Mouse (Mus musculus) lung, postnatal 0 days (tissue): Measurements from ENCODE around the gene Gfod2. TPM values are rescaled to one million over a fixed set of nuclear protein-coding genes. Genes with fewer than 3 reads are reported as not detected.

ENCODE experiments used
- ATAC-seq: fragments of 200-750 bp; cut with Nextera tagmentation; 2 replicates; pipeline ENCODE4 v1.8.0; 2017; ENCODE audit warnings: moderate library complexity
- DNase-seq: peaks from one replicate; pipeline ENCODE4 v3.0.0-alpha.2; 2016; ENCODE audit warnings: low spot score
- H3K27ac ChIP-seq: fragments of 300-500 bp; sonication (generic); 2 replicates; pipeline ENCODE4 v1.5.1; 2014; ENCODE audit warnings: antibody characterized with exemption, mild to moderate bottlenecking, low read length, mixed read lengths
- H3K27me3 ChIP-seq: fragments of 300-500 bp; sonication (generic); replicated peaks from 2 replicates; pipeline ENCODE4 v1.6.1; 2014; ENCODE audit warnings: low read length, mixed read lengths; ENCODE audit not compliant: insufficient read depth
- H3K36me3 ChIP-seq: fragments of 300-500 bp; sonication (generic); 2 replicates; pipeline ENCODE4 v1.6.1; 2014; ENCODE audit warnings: low read length, mixed read lengths; ENCODE audit not compliant: insufficient read depth
- H3K4me1 ChIP-seq: fragments of 300-500 bp; sonication (generic); 2 replicates; pipeline ENCODE4 v1.6.1; 2014; ENCODE audit warnings: antibody characterized with exemption, low read depth, low read length, mixed read lengths; ENCODE audit not compliant: insufficient read depth
- H3K4me2 ChIP-seq: fragments of 300-500 bp; sonication (generic); replicated peaks from 2 replicates; pipeline ENCODE4 v1.6.1; 2014; ENCODE audit warnings: low read depth, mild to moderate bottlenecking, low read length, moderate library complexity, mixed read lengths
- H3K4me3 ChIP-seq: fragments of 300-500 bp; sonication (generic); 2 replicates; pipeline ENCODE4 v1.5.1; 2014; ENCODE audit warnings: low read depth, low read length
- H3K9ac ChIP-seq: fragments of 300-500 bp; sonication (generic); replicated peaks from 2 replicates; pipeline ENCODE4 v1.6.1; 2014; ENCODE audit warnings: low read depth, mild to moderate bottlenecking
- H3K9me3 ChIP-seq: fragments of 300-500 bp; sonication (generic); 2 replicates; pipeline ENCODE4 v1.6.1; 2016; ENCODE audit warnings: low read length, mixed read lengths
- CTCF ChIP-seq: IDR thresholded peaks from 2 replicates; pipeline ENCODE4 v1.5.1; 2016; ENCODE audit warnings: antibody characterized with exemption, mild to moderate bottlenecking
- EP300 ChIP-seq: IDR thresholded peaks from 2 replicates; pipeline ENCODE4 v1.6.1; 2016; ENCODE audit warnings: antibody characterized with exemption, mild to moderate bottlenecking, control low read depth
- WGBS: fragments of 180-500 bp; shearing (Covaris S2); extraction: QIAGEN DNeasy Blood & Tissue Kit; methylation state at CpG from one replicate; pipeline ENCODE4 v1.1.7; 2014; 5-methylcytosine and 5-hydroxymethylcytosine counted together
- polyA plus RNA-seq: library from polyadenylated mRNA; unstranded; fragments of >200 nt; fragmentation: Nextera tagmentation; extraction: Ambion mirVana; gene quantifications from 2 replicates; pipeline ENCODE4 v1.2.1, GENCODE M21; 2015

Gene Gfod2
- polyA plus RNA-seq, 1 experiment from 2014 or later = 19.5 TPM

- no peak overlapping the region for H3K27ac ChIP-seq
- H3K4me2 ChIP-seq = no peak overlapping the region
- peaks cover 6% of the 10 kb centered on the region; the same call in 1 of the 2 replicates for H3K4me1 ChIP-seq
- DNase-seq (no peak), ATAC-seq (no peak)
- TF ChIP-seq CTCF (no peak), EP300 (no peak)
- H3K9me3 ChIP-seq = no peaks in the 10 kb centered on the region
- no peak overlapping the region for H3K9ac ChIP-seq
- H3K27me3 ChIP-seq = no peaks in the 10 kb centered on the region
- WGBS = 92% methylated on average over 11 of the region's 11 CpGs
- H3K36me3 ChIP-seq = peaks cover 6% of the 10 kb centered on the region; the same call in 1 of the 2 replicates
- no peak overlapping the region for H3K4me3 ChIP-seq
Observed at GRCm38 (mm10) chr8:105692449-105693182, 65.8 kb downstream of the Gfod2 start.

- Histone ChIP-seq H3K9ac (no peak overlapping the region), H3K36me3 (no peaks in the 10 kb centered on the region), H3K9me3 (no peaks in the 10 kb centered on the region), H3K27me3 (no peaks in the 10 kb centered on the region), H3K27ac (no peak overlapping the region), H3K4me3 (no peak overlapping the region), H3K4me2 (no peak overlapping the region), H3K4me1 (peaks cover 6% of the 10 kb centered on the region; the same call in 1 of the 2 replicates)
- DNase-seq (no peak), ATAC-seq (no peak)
- WGBS = 75% methylated on average over 12 of the region's 14 CpGs
- TF ChIP-seq CTCF (no peak), EP300 (no peak)
Observed at GRCm38 (mm10) chr8:105690978-105691377, 67.5 kb downstream of the Gfod2 start.

- H3K27me3 ChIP-seq = no peaks in the 10 kb centered on the region
- H3K9ac ChIP-seq = no peak overlapping the region
- no peaks in the 10 kb centered on the region for H3K36me3 ChIP-seq
- WGBS = 88% methylated on average over 9 of the region's 9 CpGs
- DNase-seq (no peak), ATAC-seq (no peak)
- H3K27ac ChIP-seq = no peak overlapping the region
- no peak overlapping the region for H3K4me3 ChIP-seq
- TF ChIP-seq CTCF = no peak
- no peak for TF ChIP-seq EP300
- peaks cover 6% of the 10 kb centered on the region; the same call in 1 of the 2 replicates for H3K4me1 ChIP-seq
- H3K9me3 ChIP-seq = no peaks in the 10 kb centered on the region
- no peak overlapping the region for H3K4me2 ChIP-seq
Observed at GRCm38 (mm10) chr8:105689983-105690360, 68.5 kb downstream of the Gfod2 start.

GRCm38 (mm10) chr8:105689256-105689982, 69.0 kb downstream of the Gfod2 start:
- H3K4me3 ChIP-seq = no peak overlapping the region
- no peak for TF ChIP-seq CTCF
- 63% methylated on average over 35 of the region's 35 CpGs for WGBS
- H3K36me3 ChIP-seq = no peaks in the 10 kb centered on the region
- no peak for DNase-seq
- no peak overlapping the region for H3K9ac ChIP-seq
- H3K4me2 ChIP-seq = no peak overlapping the region
- H3K9me3 ChIP-seq = no peaks in the 10 kb centered on the region
- H3K27ac ChIP-seq = no peak overlapping the region
- no peaks in the 10 kb centered on the region for H3K27me3 ChIP-seq
- ATAC-seq = no peak
- H3K4me1 ChIP-seq = peaks cover 6% of the 10 kb centered on the region; the same call in 1 of the 2 replicates

GRCm38 (mm10) chr8:105688242-105688752, 70.2 kb downstream of the Gfod2 start:
- Histone ChIP-seq H3K36me3 (no peaks in the 10 kb centered on the region), H3K27ac (no peak overlapping the region), H3K27me3 (no peaks in the 10 kb centered on the region), H3K4me3 (no peak overlapping the region), H3K4me1 (no peaks in the 10 kb centered on the region), H3K9me3 (no peaks in the 10 kb centered on the region), H3K4me2 (no peak overlapping the region), H3K9ac (no peak overlapping the region)
- ATAC-seq (no peak), DNase-seq (no peak)
- TF ChIP-seq EP300 = no peak
- no peak for TF ChIP-seq CTCF
- 52% methylated on average over 14 of the region's 14 CpGs for WGBS

- WGBS = 50% methylated on average over 8 of the region's 8 CpGs
- DNase-seq (no peak), ATAC-seq (no peak)
- Histone ChIP-seq H3K27me3 (no peaks in the 10 kb centered on the region), H3K4me2 (no peak overlapping the region), H3K4me1 (no peaks in the 10 kb centered on the region), H3K9me3 (no peaks in the 10 kb centered on the region), H3K4me3 (no peak overlapping the region), H3K27ac (no peak overlapping the region), H3K9ac (no peak overlapping the region), H3K36me3 (0 out of 2 replicates have a peak, but pooled peaks cover 4% of the 10 kb centered on the region)
- TF ChIP-seq EP300 (no peak), CTCF (no peak)
Observed at GRCm38 (mm10) chr8:105687512-105687911, 71.0 kb downstream of the Gfod2 start.
